Mouse (Mus musculus) C2C12 (cell line): ENCODE results near the gene Vash1. TPM values are rescaled to one million over a fixed set of nuclear protein-coding genes. Genes with fewer than 3 reads are reported as not detected.

ENCODE experiments used
- H3K27me3 ChIP-seq: one replicate; pipeline ENCODE4 v1.6.1; 2011; ENCODE audit not compliant: control insufficient read depth, insufficient read depth, insufficient read length
- H3K36me3 ChIP-seq: one replicate; pipeline ENCODE4 v1.6.1; 2011; ENCODE audit not compliant: control insufficient read depth, insufficient read depth
- H3K4me3 ChIP-seq: one replicate; pipeline ENCODE4 v1.5.1; 2011; ENCODE audit warnings: mild to moderate bottlenecking, control low read depth; ENCODE audit not compliant: poor library complexity, insufficient read depth, severe bottlenecking
- H3K79me2 ChIP-seq: one replicate; pipeline ENCODE4 v1.6.1; 2011; ENCODE audit not compliant: control insufficient read depth, insufficient read depth
- H3K79me3 ChIP-seq: one replicate; pipeline ENCODE4 v1.6.1; 2011; ENCODE audit warnings: low read depth, control low read depth
- H3ac ChIP-seq: one replicate; pipeline ENCODE3; 2011; ENCODE audit warnings: low read depth; ENCODE audit not compliant: control insufficient read depth, insufficient read length
- CEBPB ChIP-seq: IDR thresholded peaks from one replicate; pipeline ENCODE4 v1.6.1; 2011; ENCODE audit warnings: low read depth, mild to moderate bottlenecking, control low read depth, moderate library complexity
- CTCF ChIP-seq: IDR thresholded peaks from one replicate; pipeline ENCODE4 v1.5.1; 2011; ENCODE audit not compliant: control insufficient read depth, insufficient read depth, insufficient read length
- FOSL1 ChIP-seq: IDR thresholded peaks from one replicate; pipeline ENCODE4 v1.8.0; 2011; ENCODE audit warnings: mild to moderate bottlenecking, low read length; ENCODE audit not compliant: poor library complexity, insufficient read depth, severe bottlenecking
- MAX ChIP-seq: IDR thresholded peaks from one replicate; pipeline ENCODE4 v1.6.1; 2011; ENCODE audit warnings: mild to moderate bottlenecking, control low read depth
- MYOD1 ChIP-seq: IDR thresholded peaks from one replicate; pipeline ENCODE4 v1.6.1; 2011; ENCODE audit warnings: low read depth; ENCODE audit not compliant: control insufficient read depth, insufficient read length
- MYOG ChIP-seq: IDR thresholded peaks from one replicate; pipeline ENCODE4 v1.6.1; 2011; ENCODE audit not compliant: control insufficient read depth, insufficient read length; ENCODE audit errors: extremely low read depth
- USF1 ChIP-seq: IDR thresholded peaks from one replicate; pipeline ENCODE4 v1.6.1; 2011; ENCODE audit warnings: low read depth, mild to moderate bottlenecking, control low read depth, moderate library complexity
- polyA plus RNA-seq: library from polyadenylated mRNA; unstranded; fragments of >200 nt; fragmentation: generic; extraction: Trizol; gene quantifications from one replicate; pipeline ENCODE4 v1.2.1, GENCODE M21; 2012; ENCODE audit warnings: missing spikeins

The Vash1 gene
- polyA plus RNA-seq, 1 experiment, result 0.44 TPM

DNA sequence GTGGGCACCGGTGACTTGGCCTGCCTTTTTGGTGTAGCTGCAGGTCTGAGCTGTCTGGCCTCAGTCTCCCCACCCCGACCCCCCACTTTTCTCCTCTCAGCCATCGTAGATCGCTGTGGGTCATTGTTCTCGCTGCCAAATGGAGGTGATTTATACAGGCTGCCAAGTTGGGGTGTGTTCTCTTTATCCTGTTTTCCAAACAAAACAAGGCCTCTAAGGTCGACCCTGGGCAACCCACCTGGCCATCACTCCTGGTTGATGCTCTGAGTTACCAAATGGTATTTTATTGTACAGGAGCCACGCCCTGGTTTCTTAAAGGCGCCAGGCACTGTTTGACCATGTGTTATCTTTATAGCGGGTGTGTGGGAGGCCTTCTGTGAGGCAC, 1.0 kb downstream of the Vash1 start:
- H3K27me3 ChIP-seq, result peaks cover 22% of the 10 kb centered on the region
- no peaks in the 10 kb centered on the region for H3K36me3 ChIP-seq
- no peak overlapping the region for H3K4me3 ChIP-seq
- H3K79me3 ChIP-seq, result no peaks in the 10 kb centered on the region
- no peak for TF ChIP-seq CEBPB
- TF ChIP-seq MAX, result no peak
- TF ChIP-seq FOSL1, result no peak
- no peak for TF ChIP-seq MYOG
- TF ChIP-seq CTCF, result no peak
- TF ChIP-seq USF1, result no peak
- no peak for TF ChIP-seq MYOD1
- no peak overlapping the region for H3ac ChIP-seq
- no peaks in the 10 kb centered on the region for H3K79me2 ChIP-seq

GRCm38 (mm10) chr12:86679991-86680491, 1.5 kb downstream of the Vash1 start:
- Histone ChIP-seq H3ac (no peak overlapping the region), H3K79me3 (no peaks in the 10 kb centered on the region), H3K36me3 (no peaks in the 10 kb centered on the region), H3K4me3 (no peak overlapping the region), H3K27me3 (peaks cover 22% of the 10 kb centered on the region), H3K79me2 (no peaks in the 10 kb centered on the region)
- TF ChIP-seq MAX (no peak), MYOD1 (no peak), USF1 (no peak), CTCF (no peak), FOSL1 (no peak), MYOG (no peak), CEBPB (no peak)

- Histone ChIP-seq H3ac (no peak overlapping the region), H3K27me3 (peaks cover 22% of the 10 kb centered on the region), H3K79me3 (no peaks in the 10 kb centered on the region), H3K79me2 (no peaks in the 10 kb centered on the region), H3K4me3 (no peak overlapping the region), H3K36me3 (no peaks in the 10 kb centered on the region)
- no peak for TF ChIP-seq CTCF
- no peak for TF ChIP-seq MAX
- TF ChIP-seq MYOG, result no peak
- no peak for TF ChIP-seq MYOD1
- TF ChIP-seq USF1, result no peak
- no peak for TF ChIP-seq FOSL1
- TF ChIP-seq CEBPB, result no peak
Observed at GRCm38 (mm10) chr12:86680591-86681193, 2.2 kb downstream of the Vash1 start.

DNA sequence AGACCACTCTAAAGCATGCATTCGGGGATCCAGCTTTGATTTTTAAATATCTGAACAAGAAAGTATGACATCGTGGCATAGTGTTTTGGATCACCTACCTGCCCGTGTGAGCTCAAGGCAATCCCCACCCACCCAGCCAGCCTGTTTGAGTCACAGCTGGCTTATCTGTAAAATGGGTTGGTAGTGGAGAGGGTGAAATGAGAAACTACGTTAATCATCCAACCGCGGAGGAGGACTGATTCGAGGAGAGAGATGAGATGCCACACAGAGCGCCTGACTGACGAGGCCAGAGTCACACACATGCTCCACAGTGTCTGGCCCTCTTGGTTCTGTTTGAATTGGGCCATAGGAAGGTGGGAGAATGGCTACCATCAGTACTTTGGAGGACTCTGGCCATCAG, 3.1 kb downstream of the Vash1 start:
- no peaks in the 10 kb centered on the region for H3K79me2 ChIP-seq
- no peaks in the 10 kb centered on the region for H3K36me3 ChIP-seq
- TF ChIP-seq FOSL1 (no peak), USF1 (no peak), MYOG (no peak), CTCF (no peak), CEBPB (no peak), MAX (no peak), MYOD1 (no peak)
- H3ac ChIP-seq, result no peak overlapping the region
- no peaks in the 10 kb centered on the region for H3K79me3 ChIP-seq
- H3K27me3 ChIP-seq, result peaks cover 22% of the 10 kb centered on the region
- no peak overlapping the region for H3K4me3 ChIP-seq

- no peak for TF ChIP-seq CEBPB
- TF ChIP-seq USF1, result no peak
- no peak for TF ChIP-seq MYOD1
- no peak for TF ChIP-seq MYOG
- no peak for TF ChIP-seq MAX
- no peak for TF ChIP-seq FOSL1
- TF ChIP-seq CTCF, result no peak
- no peak overlapping the region for H3K4me3 ChIP-seq
- H3K79me3 ChIP-seq, result no peaks in the 10 kb centered on the region
- H3K36me3 ChIP-seq, result no peaks in the 10 kb centered on the region
- H3K79me2 ChIP-seq, result no peaks in the 10 kb centered on the region
- H3ac ChIP-seq, result no peak overlapping the region
- peaks cover 22% of the 10 kb centered on the region for H3K27me3 ChIP-seq
Observed at GRCm38 (mm10) chr12:86682178-86682577, 3.7 kb downstream of the Vash1 start.
